Mouse (Mus musculus): ENCODE results near the gene Cideb.

Cideb gene

DNA sequence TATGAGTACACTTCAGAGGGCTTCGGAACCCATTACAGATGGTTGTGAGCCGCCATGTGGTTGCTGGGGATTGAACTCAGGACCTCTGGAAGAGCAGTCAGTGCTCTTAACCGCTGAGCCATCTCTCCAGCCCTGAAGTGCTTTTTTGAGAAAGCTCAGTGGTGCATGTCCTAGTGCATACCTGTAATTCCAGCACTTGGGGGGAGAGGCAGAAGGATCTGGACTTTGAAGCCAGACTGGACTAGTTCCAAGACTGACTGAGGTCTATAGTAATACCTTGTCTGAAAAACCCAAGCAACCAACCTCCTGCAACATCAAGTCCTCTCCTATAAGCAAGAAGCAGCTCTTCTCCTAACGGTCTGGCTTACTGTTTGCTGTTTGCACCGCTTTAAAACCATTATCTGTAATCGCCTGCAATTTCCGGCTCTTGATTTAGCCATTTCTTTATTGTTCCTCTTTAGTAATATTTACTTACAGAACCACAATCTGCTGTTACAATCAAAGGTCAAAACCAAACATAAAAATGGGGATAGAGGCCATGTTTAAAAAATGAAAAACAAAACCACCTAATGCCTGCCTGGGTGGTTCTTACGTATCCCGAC, 21.1 kb downstream of the Cideb start:
- no peak for TF ChIP-seq GATA4 (IDR thresholded peaks at IDR 0.05; ENCODE audit: insufficient replicate concordance, low read length)

DNA sequence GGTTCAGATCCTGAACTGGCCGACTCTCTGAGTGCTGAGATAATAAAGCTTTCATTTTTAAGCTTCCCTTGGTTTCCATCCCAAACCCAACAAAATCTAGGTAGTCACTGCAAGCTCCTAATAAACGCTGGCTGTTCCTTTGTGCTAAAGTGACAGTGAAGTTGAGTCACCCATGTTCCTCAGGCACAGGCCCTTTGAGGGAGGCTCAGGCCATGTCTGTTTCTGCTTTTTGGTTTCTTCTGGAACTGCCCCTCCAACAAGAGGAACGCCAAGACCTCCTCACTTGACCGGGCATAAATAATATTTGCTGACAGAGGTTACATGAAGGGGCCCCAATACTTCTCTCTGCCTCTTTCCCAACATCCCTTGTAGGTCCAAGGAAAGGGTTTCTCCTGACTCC, 22.5 kb downstream of the Cideb start:
- no peak for TF ChIP-seq GATA4 (IDR thresholded peaks at IDR 0.05; ENCODE audit: insufficient replicate concordance, low read length)

DNA sequence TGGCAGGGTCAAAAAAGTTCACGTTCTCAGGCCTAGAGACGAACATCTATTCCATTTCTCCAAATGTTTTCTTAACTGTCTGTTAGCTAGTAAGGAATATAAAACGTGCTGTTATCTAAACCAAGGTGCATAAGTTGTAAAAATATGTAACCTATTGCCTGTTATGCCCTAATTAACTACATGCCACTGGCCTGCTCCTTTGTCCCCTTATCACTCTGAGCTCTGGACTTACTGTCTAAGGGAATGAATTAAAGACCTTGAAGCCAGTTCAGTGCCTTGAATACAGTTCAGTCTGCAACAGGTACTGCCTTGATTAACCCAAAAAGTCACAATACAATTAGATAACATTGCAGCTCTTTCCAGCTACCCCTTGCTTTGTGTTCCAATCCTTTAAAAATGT, 22.9 kb downstream of the Cideb start:
- no peak for TF ChIP-seq GATA4 (IDR thresholded peaks at IDR 0.05; ENCODE audit: insufficient replicate concordance, low read length)

DNA sequence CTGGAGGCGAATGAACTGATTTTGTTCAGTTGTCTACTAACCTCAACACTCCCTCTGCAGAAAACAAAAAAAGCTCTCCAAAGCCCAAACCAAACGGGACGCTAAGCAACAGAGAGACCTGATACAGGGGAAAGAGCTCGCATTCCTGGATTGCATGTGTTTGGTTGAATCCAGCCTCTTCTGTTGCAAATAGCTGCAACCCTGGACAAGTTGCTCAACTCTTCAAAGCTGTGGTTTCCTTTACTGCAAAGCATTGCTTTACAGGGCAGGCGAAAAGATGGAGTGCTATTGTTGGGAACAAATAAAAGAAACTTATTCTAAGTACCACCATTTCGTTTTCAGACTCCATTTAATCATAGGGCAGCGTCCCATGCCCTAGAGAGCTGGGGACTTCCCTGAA, 23.4 kb downstream of the Cideb start:
- no peak for TF ChIP-seq GATA4 (IDR thresholded peaks at IDR 0.05; ENCODE audit: insufficient replicate concordance, low read length)

DNA sequence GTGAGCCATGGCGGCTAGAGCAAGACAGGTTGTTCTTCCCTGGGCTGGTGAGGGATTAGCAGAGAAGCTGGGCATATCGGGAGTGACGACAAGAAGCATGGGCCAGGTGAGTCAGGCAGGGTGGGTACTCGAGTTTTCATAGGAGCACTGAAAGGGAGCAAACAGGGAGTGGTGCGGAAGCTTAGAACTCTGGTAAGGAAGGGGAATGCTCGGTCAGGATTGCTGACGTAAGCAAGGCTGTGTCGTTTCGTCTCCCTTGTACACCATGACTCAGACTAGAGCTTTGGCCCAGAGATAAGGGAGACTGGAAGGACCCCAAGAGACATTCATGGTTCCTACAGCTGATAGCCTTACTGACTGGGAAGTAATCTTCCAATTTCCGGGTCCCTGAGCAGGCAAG, 24.4 kb downstream of the Cideb start:
- TF ChIP-seq GATA4 (IDR thresholded peaks at IDR 0.05; ENCODE audit: insufficient replicate concordance, low read length) = no peak

GRCm38 (mm10) chr14:55730531-55731032, 27.7 kb downstream of the Cideb start:
- TF ChIP-seq GATA4 (IDR thresholded peaks at IDR 0.05; ENCODE audit: insufficient replicate concordance, low read length) = no peak

GRCm38 (mm10) chr14:55730116-55730515, 28.1 kb downstream of the Cideb start:
- TF ChIP-seq GATA4 (IDR thresholded peaks at IDR 0.05; ENCODE audit: insufficient replicate concordance, low read length) = no peak

GRCm38 (mm10) chr14:55727889-55728685, 30.2 kb downstream of the Cideb start:
- no peak for TF ChIP-seq GATA4 (IDR thresholded peaks at IDR 0.05; ENCODE audit: insufficient replicate concordance, low read length)

GRCm38 (mm10) chr14:55726261-55726660, 32.0 kb downstream of the Cideb start:
- TF ChIP-seq GATA4 (IDR thresholded peaks at IDR 0.05; ENCODE audit: insufficient replicate concordance, low read length) = no peak

DNA sequence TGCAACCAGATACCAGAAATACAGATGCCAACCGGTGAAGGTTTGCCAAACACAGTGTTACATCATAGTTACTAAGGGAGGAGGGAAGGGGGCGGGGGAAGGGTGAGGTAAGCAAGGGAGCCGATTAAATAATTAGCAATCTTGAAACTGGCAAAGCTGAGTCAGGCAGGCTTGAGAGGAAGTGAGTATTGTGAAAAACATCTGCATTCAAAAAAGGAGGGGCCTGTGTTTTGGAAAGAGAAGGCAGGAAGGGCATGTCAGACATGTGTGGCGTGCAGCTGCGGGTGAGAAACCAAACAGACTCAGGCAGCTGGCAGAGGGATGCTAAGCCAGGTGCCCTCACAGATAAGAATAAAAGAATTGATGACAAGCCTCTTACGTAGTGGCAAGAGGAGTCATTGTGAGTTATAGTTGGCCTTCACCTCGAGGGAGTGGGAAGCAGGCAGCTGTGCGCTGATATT, 33.8 kb downstream of the Cideb start:
- peak; percentile 52; the same call in 1 of the 2 replicates for TF ChIP-seq GATA4 (IDR thresholded peaks at IDR 0.05; ENCODE audit: insufficient replicate concordance, low read length)

- TF ChIP-seq GATA4 (IDR thresholded peaks at IDR 0.05; ENCODE audit: insufficient replicate concordance, low read length) = no peak
Measured at GRCm38 (mm10) chr14:55723433-55723832, 34.8 kb downstream of the Cideb start.

GRCm38 (mm10) chr14:55722438-55722945, 35.8 kb downstream of the Cideb start:
- no peak for TF ChIP-seq GATA4 (IDR thresholded peaks at IDR 0.05; ENCODE audit: insufficient replicate concordance, low read length)

DNA sequence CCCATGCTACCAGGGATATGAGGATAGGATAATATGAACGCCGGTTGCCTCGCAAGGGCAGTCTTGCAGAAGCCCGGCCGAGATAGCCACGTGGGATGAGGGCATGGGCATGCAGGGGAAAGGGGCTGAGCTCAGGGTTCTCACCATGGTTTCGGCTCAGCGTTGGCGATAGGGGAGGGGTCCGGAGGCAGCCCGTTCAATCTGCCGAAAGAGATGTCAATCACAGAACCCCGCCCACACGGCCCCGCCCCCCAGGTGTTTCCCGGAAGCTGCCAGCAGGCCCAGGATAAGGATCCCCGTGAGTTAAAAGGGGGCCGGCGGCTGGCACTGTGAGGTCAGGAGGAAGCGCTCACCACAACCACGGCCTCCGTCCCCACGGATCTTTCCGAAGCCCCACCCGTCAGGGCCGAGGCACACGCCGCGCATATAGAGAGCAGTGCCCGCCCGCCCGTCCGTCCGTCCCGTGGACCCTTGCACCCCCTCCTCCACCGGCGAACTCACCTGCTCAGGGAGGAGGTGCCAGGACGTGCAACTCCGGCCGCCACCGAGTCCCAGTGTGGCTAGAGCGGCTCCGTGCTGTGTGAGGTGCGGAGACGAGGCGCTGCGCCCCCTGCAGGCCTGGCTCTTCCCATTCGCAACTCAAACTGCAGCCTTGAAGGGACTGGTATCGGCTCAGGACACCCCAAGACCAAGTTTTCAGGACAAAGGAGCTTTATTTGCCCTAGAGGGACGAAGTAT, 36.4 kb downstream of the Cideb start, which contains the start of gene Rabggta:
TSS of gene Rabggta (minus strand) at position 564 of the 738 bp plus-strand sequence.
- no peak for TF ChIP-seq GATA4 (IDR thresholded peaks at IDR 0.05; ENCODE audit: insufficient replicate concordance, low read length)

DNA sequence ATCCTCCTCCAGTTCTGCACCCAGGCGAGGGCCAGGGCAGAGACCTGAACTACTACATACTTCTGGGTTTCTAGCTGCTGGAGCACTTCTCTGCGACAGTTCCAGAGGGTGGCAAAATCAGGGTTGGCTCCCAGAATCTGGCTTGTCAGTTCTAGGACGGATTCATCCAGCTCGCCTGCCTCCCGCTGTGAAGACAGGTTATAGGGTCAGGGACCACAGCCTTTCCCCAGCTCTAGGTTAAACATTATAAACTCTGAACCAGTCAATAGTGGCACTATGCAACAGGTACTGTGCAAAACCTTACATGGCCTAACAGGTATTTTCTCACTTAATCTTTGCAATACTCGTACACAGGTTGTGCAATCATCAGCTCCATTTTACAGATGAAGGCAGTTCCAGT, 37.2 kb downstream of the Cideb start:
- TF ChIP-seq GATA4 (IDR thresholded peaks at IDR 0.05; ENCODE audit: insufficient replicate concordance, low read length) = no peak

- TF ChIP-seq GATA4 (IDR thresholded peaks at IDR 0.05; ENCODE audit: insufficient replicate concordance, low read length) = no peak
Measured at GRCm38 (mm10) chr14:55720666-55721065, 37.6 kb downstream of the Cideb start.

Data from liver, adult (tissue).